Mouse (Mus musculus): ENCODE results near the gene Dot1l. TPM values are rescaled to one million over a fixed set of nuclear protein-coding genes. Genes with fewer than 3 reads are reported as not detected.
A peak's percentile ranks its signal among the peaks of the same experiment; 100 is the strongest.

Dot1l gene
- total and polyA plus RNA-seq, 2 experiments from 2014 or later, result 13.4 to 34.4 TPM

GRCm38 (mm10) chr10:80839848-80840247, 84.8 kb downstream of the Dot1l start:
- Histone ChIP-seq H3K27ac (ENCODE audit: low read depth, low read length) (no peak overlapping the region), H3K36me3 (ENCODE audit: insufficient read depth, low read length) (peaks cover 3% of the 10 kb centered on the region; the same call in 1 of the 2 replicates), H3K27me3 (ENCODE audit: insufficient read depth, low read length) (no peaks in the 10 kb centered on the region; the same call in 1 of the 2 replicates), H3K4me2 (ENCODE audit: low read depth, low read length, poor library complexity, severe bottlenecking) (no peak overlapping the region), H3K4me1 (ENCODE audit: insufficient read depth, low read length) (no peaks in the 10 kb centered on the region), H3K9ac (replicated peaks; ENCODE audit: low read length, poor library complexity, severe bottlenecking) (no peak overlapping the region), H3K9me3 (ENCODE audit: low read length) (no peaks in the 10 kb centered on the region), H3K4me3 (ENCODE audit: low read depth, low read length) (no peak overlapping the region)
- ATAC-seq (ENCODE audit: low FRiP score) (no peak), DNase-seq (ENCODE audit: low spot score) (no peak)
- TF ChIP-seq CTCF (IDR thresholded peaks at IDR 0.05), result no peak
- WGBS, result 56% methylated on average over 6 of the region's 6 CpGs

GRCm38 (mm10) chr10:80841685-80842084, 86.7 kb downstream of the Dot1l start:
- Histone ChIP-seq H3K9me3 (ENCODE audit: low read length) (no peaks in the 10 kb centered on the region), H3K9ac (replicated peaks; ENCODE audit: low read length, poor library complexity, severe bottlenecking) (no peak overlapping the region), H3K4me1 (ENCODE audit: insufficient read depth, low read length) (no peaks in the 10 kb centered on the region), H3K27ac (ENCODE audit: low read depth, low read length) (no peak overlapping the region), H3K4me3 (ENCODE audit: low read depth, low read length) (no peak overlapping the region), H3K36me3 (ENCODE audit: insufficient read depth, low read length) (no peaks in the 10 kb centered on the region), H3K4me2 (ENCODE audit: low read depth, low read length, poor library complexity, severe bottlenecking) (no peak overlapping the region), H3K27me3 (ENCODE audit: insufficient read depth, low read length) (peaks cover 7% of the 10 kb centered on the region; the same call in 1 of the 2 replicates)
- DNase-seq (ENCODE audit: low spot score) (no peak), ATAC-seq (ENCODE audit: low FRiP score) (no peak)
- WGBS, result 80% methylated on average over 2 of the region's 2 CpGs
- TF ChIP-seq CTCF (IDR thresholded peaks at IDR 0.05), result no peak

GRCm38 (mm10) chr10:80842334-80842733, 87.3 kb downstream of the Dot1l start:
- 84% methylated on average over 15 of the region's 15 CpGs for WGBS
- ATAC-seq (ENCODE audit: low FRiP score), result no peak
- H3K27ac ChIP-seq (ENCODE audit: low read depth, low read length), result no peak overlapping the region
- H3K27me3 ChIP-seq (ENCODE audit: insufficient read depth, low read length), result peaks cover 7% of the 10 kb centered on the region; the same call in 1 of the 2 replicates
- H3K4me3 ChIP-seq (ENCODE audit: low read depth, low read length), result no peak overlapping the region
- DNase-seq (ENCODE audit: low spot score), result no peak
- H3K9ac ChIP-seq (replicated peaks; ENCODE audit: low read length, poor library complexity, severe bottlenecking), result no peak overlapping the region
- H3K36me3 ChIP-seq (ENCODE audit: insufficient read depth, low read length), result no peaks in the 10 kb centered on the region
- no peak overlapping the region for H3K4me2 ChIP-seq (ENCODE audit: low read depth, low read length, poor library complexity, severe bottlenecking)
- no peaks in the 10 kb centered on the region for H3K4me1 ChIP-seq (ENCODE audit: insufficient read depth, low read length)
- TF ChIP-seq CTCF (IDR thresholded peaks at IDR 0.05), result no peak
- no peaks in the 10 kb centered on the region for H3K9me3 ChIP-seq (ENCODE audit: low read length)

GRCm38 (mm10) chr10:80843087-80843930, 88.3 kb downstream of the Dot1l start:
- ATAC-seq (ENCODE audit: low FRiP score) (peak; percentile 45), DNase-seq (ENCODE audit: low spot score) (no peak)
- H3K27ac ChIP-seq (ENCODE audit: low read depth, low read length), result no peak overlapping the region
- WGBS, result 6% methylated on average over 31 of the region's 32 CpGs
- no peaks in the 10 kb centered on the region for H3K4me1 ChIP-seq (ENCODE audit: insufficient read depth, low read length)
- H3K27me3 ChIP-seq (ENCODE audit: insufficient read depth, low read length), result peaks cover 7% of the 10 kb centered on the region; the same call in 1 of the 2 replicates
- H3K9me3 ChIP-seq (ENCODE audit: low read length), result no peaks in the 10 kb centered on the region
- H3K4me3 ChIP-seq (ENCODE audit: low read depth, low read length), result peak overlapping the region; percentile 70
- peak overlapping the region; percentile 86 for H3K4me2 ChIP-seq (ENCODE audit: low read depth, low read length, poor library complexity, severe bottlenecking)
- no peak for TF ChIP-seq CTCF (IDR thresholded peaks at IDR 0.05)
- H3K9ac ChIP-seq (replicated peaks; ENCODE audit: low read length, poor library complexity, severe bottlenecking), result peak overlapping the region; percentile 86
- no peaks in the 10 kb centered on the region for H3K36me3 ChIP-seq (ENCODE audit: insufficient read depth, low read length)

- Histone ChIP-seq H3K27ac (ENCODE audit: low read depth, low read length) (no peak within 1 kb of the TSS), H3K9me3 (ENCODE audit: low read length) (no peaks in the 10 kb centered on the region), H3K4me2 (ENCODE audit: low read depth, low read length, poor library complexity, severe bottlenecking) (peak within 1 kb of the TSS; percentile 86), H3K9ac (replicated peaks; ENCODE audit: low read length, poor library complexity, severe bottlenecking) (peak within 1 kb of the TSS; percentile 86), H3K4me1 (ENCODE audit: insufficient read depth, low read length) (no peaks in the 10 kb centered on the region), H3K27me3 (ENCODE audit: insufficient read depth, low read length) (peaks cover 7% of the 10 kb centered on the region; the same call in 1 of the 2 replicates), H3K36me3 (ENCODE audit: insufficient read depth, low read length) (no peaks in the 10 kb centered on the region), H3K4me3 (ENCODE audit: low read depth, low read length) (peak within 1 kb of the TSS; percentile 70)
- no peak for TF ChIP-seq CTCF (IDR thresholded peaks at IDR 0.05)
- ATAC-seq (ENCODE audit: low FRiP score) (peak; percentile 63), DNase-seq (ENCODE audit: low spot score) (peak; percentile 68)
- 4% methylated on average over 40 of the region's 51 CpGs for WGBS
Measured at GRCm38 (mm10) chr10:80843931-80844547, 89.0 kb downstream of the Dot1l start, which contains the start of gene Lingo3. Gene Lingo3, minus strand, starts transcription at chr10:80844039.

MicroRNA genes within 50 kb of the gene (microRNA counts, 519-probe panel; counts per million panel counts)
- microRNA mmu-miR-1982, result 528 counts per million, percentile 58 among the panel's probes with 10 or more counts

Small RNA genes within 50 kb of the gene (microRNA-seq; reads per million reads assigned to microRNA genes)
- 7.4 reads per million, percentile 15 among the genes with 10 or more reads in this experiment for gene Mir1982 (ENCODE audit: borderline number of aligned reads)

Other genes starting within 250 kb of the Dot1l start
- 0.71 and 0.93 TPM in 2 replicates for gene Atp8b3, start 216.1 kb upstream of the Dot1l start, total RNA-seq (2014; rRNA removed)
- gene Atp8b3, start 216.1 kb upstream of the Dot1l start, polyA plus RNA-seq (2015; fragmentation: Nextera tagmentation; extraction: Ambion mirVana), result 0.90 and 1.1 TPM in 2 replicates
- gene Rexo1, start 193.6 kb upstream of the Dot1l start, total RNA-seq (2014; rRNA removed), result 34.2 and 52.6 TPM in 2 replicates
- 26.1 and 29.8 TPM in 2 replicates for gene Rexo1, start 193.6 kb upstream of the Dot1l start, polyA plus RNA-seq (2015; fragmentation: Nextera tagmentation; extraction: Ambion mirVana)
- 13.7 and 18.1 TPM in 2 replicates for gene Klf16, start 177.9 kb upstream of the Dot1l start, total RNA-seq (2014; rRNA removed)
- 7.7 and 8.3 TPM in 2 replicates for gene Klf16, start 177.9 kb upstream of the Dot1l start, polyA plus RNA-seq (2015; fragmentation: Nextera tagmentation; extraction: Ambion mirVana)
- 264 and 275 TPM in 2 replicates for gene Abhd17a, start 164.9 kb upstream of the Dot1l start, total RNA-seq (2014; rRNA removed)
- gene Abhd17a, start 164.9 kb upstream of the Dot1l start, polyA plus RNA-seq (2015; fragmentation: Nextera tagmentation; extraction: Ambion mirVana), result 152 and 157 TPM in 2 replicates
- 27.8 and 32.4 TPM in 2 replicates for gene Scamp4, start 152.3 kb upstream of the Dot1l start, total RNA-seq (2014; rRNA removed)
- gene Scamp4, start 152.3 kb upstream of the Dot1l start, polyA plus RNA-seq (2015; fragmentation: Nextera tagmentation; extraction: Ambion mirVana), result 73.1 and 76.9 TPM in 2 replicates
- 4.0 and 6.2 TPM in 2 replicates for gene Adat3, start 152.3 kb upstream of the Dot1l start, total RNA-seq (2014; rRNA removed)
- gene Adat3, start 152.3 kb upstream of the Dot1l start, polyA plus RNA-seq (2015; fragmentation: Nextera tagmentation; extraction: Ambion mirVana), result 4.6 and 4.9 TPM in 2 replicates
- gene Gm49322, start 149.2 kb upstream of the Dot1l start, total RNA-seq (2014; rRNA removed), result 2.0 and 2.7 TPM in 2 replicates
- gene Gm49322, start 149.2 kb upstream of the Dot1l start, polyA plus RNA-seq (2015; fragmentation: Nextera tagmentation; extraction: Ambion mirVana), result 1.7 and 1.8 TPM in 2 replicates
- 124 and 146 TPM in 2 replicates for gene Csnk1g2, start 132.4 kb upstream of the Dot1l start, total RNA-seq (2014; rRNA removed)
- 90.5 and 93.3 TPM in 2 replicates for gene Csnk1g2, start 132.4 kb upstream of the Dot1l start, polyA plus RNA-seq (2015; fragmentation: Nextera tagmentation; extraction: Ambion mirVana)
- 168 and 215 TPM in 2 replicates for gene Btbd2, start 98.1 kb upstream of the Dot1l start, total RNA-seq (2014; rRNA removed)
- gene Btbd2, start 98.1 kb upstream of the Dot1l start, polyA plus RNA-seq (2015; fragmentation: Nextera tagmentation; extraction: Ambion mirVana), result 71.6 and 80.4 TPM in 2 replicates
- 74.6 and 74.7 TPM in 2 replicates for gene Mknk2, start 77.1 kb upstream of the Dot1l start, total RNA-seq (2014; rRNA removed)
- gene Mknk2, start 77.1 kb upstream of the Dot1l start, polyA plus RNA-seq (2015; fragmentation: Nextera tagmentation; extraction: Ambion mirVana), result 35.3 and 36.0 TPM in 2 replicates
- gene Mob3a, start 53.2 kb upstream of the Dot1l start, total RNA-seq (2014; rRNA removed), result 66.6 and 75.1 TPM in 2 replicates
- 44.9 and 48.5 TPM in 2 replicates for gene Mob3a, start 53.2 kb upstream of the Dot1l start, polyA plus RNA-seq (2015; fragmentation: Nextera tagmentation; extraction: Ambion mirVana)
- 26.3 and 48.0 TPM in 2 replicates for gene Izumo4, start 53.0 kb upstream of the Dot1l start, total RNA-seq (2014; rRNA removed)
- 44.0 and 47.4 TPM in 2 replicates for gene Izumo4, start 53.0 kb upstream of the Dot1l start, polyA plus RNA-seq (2015; fragmentation: Nextera tagmentation; extraction: Ambion mirVana)
- 182 and 183 TPM in 2 replicates for gene Ap3d1, start 12.9 kb upstream of the Dot1l start, total RNA-seq (2014; rRNA removed)
- gene Ap3d1, start 12.9 kb upstream of the Dot1l start, polyA plus RNA-seq (2015; fragmentation: Nextera tagmentation; extraction: Ambion mirVana), result 95.4 and 105 TPM in 2 replicates
- gene Sf3a2, start 43.0 kb downstream of the Dot1l start, total RNA-seq (2014; rRNA removed), result 18.3 and 34.2 TPM in 2 replicates
- gene Sf3a2, start 43.0 kb downstream of the Dot1l start, polyA plus RNA-seq (2015; fragmentation: Nextera tagmentation; extraction: Ambion mirVana), result 61.5 and 64.3 TPM in 2 replicates
- 68.0 and 88.1 TPM in 2 replicates for gene Plekhj1, start 43.4 kb downstream of the Dot1l start, total RNA-seq (2014; rRNA removed)
- 94.1 and 103 TPM in 2 replicates for gene Plekhj1, start 43.4 kb downstream of the Dot1l start, polyA plus RNA-seq (2015; fragmentation: Nextera tagmentation; extraction: Ambion mirVana)
- gene Amh, start 50.0 kb downstream of the Dot1l start, total RNA-seq (2014; rRNA removed), result 0.82 and 2.9 TPM in 2 replicates
- gene Amh, start 50.0 kb downstream of the Dot1l start, polyA plus RNA-seq (2015; fragmentation: Nextera tagmentation; extraction: Ambion mirVana), result not detected in 2 replicates
- gene Jsrp1, start 58.3 kb downstream of the Dot1l start, total RNA-seq (2014; rRNA removed), result not detected in 2 replicates
- 0.83 and 1.1 TPM in 2 replicates for gene Jsrp1, start 58.3 kb downstream of the Dot1l start, polyA plus RNA-seq (2015; fragmentation: Nextera tagmentation; extraction: Ambion mirVana)
- 863 and 928 TPM in 2 replicates for gene Oaz1, start 71.5 kb downstream of the Dot1l start, total RNA-seq (2014; rRNA removed)
- gene Oaz1, start 71.5 kb downstream of the Dot1l start, polyA plus RNA-seq (2015; fragmentation: Nextera tagmentation; extraction: Ambion mirVana), result 1,039 and 1,193 TPM in 2 replicates
- 39.3 and 61.0 TPM in 2 replicates for gene Lingo3, start 88.8 kb downstream of the Dot1l start, total RNA-seq (2014; rRNA removed)
- gene Lingo3, start 88.8 kb downstream of the Dot1l start, polyA plus RNA-seq (2015; fragmentation: Nextera tagmentation; extraction: Ambion mirVana), result 24.4 and 26.8 TPM in 2 replicates
- 136 and 249 TPM in 2 replicates for gene Lsm7, start 100.0 kb downstream of the Dot1l start, total RNA-seq (2014; rRNA removed)
- gene Lsm7, start 100.0 kb downstream of the Dot1l start, polyA plus RNA-seq (2015; fragmentation: Nextera tagmentation; extraction: Ambion mirVana), result 292 and 299 TPM in 2 replicates
- 116 and 132 TPM in 2 replicates for gene Sppl2b, start 100.1 kb downstream of the Dot1l start, total RNA-seq (2014; rRNA removed)
- gene Sppl2b, start 100.1 kb downstream of the Dot1l start, polyA plus RNA-seq (2015; fragmentation: Nextera tagmentation; extraction: Ambion mirVana), result 78.6 and 86.2 TPM in 2 replicates
- gene Tmprss9, start 116.6 kb downstream of the Dot1l start, total RNA-seq (2014; rRNA removed), result 0.09 and 0.11 TPM in 2 replicates
- gene Tmprss9, start 116.6 kb downstream of the Dot1l start, polyA plus RNA-seq (2015; fragmentation: Nextera tagmentation; extraction: Ambion mirVana), result 0.27 and 0.31 TPM in 2 replicates
- 153 and 267 TPM in 2 replicates for gene Timm13, start 145.8 kb downstream of the Dot1l start, total RNA-seq (2014; rRNA removed)
- gene Timm13, start 145.8 kb downstream of the Dot1l start, polyA plus RNA-seq (2015; fragmentation: Nextera tagmentation; extraction: Ambion mirVana), result 362 and 384 TPM in 2 replicates
- gene Lmnb2, start 163.0 kb downstream of the Dot1l start, total RNA-seq (2014; rRNA removed), result 40.2 and 47.3 TPM in 2 replicates
- gene Lmnb2, start 163.0 kb downstream of the Dot1l start, polyA plus RNA-seq (2015; fragmentation: Nextera tagmentation; extraction: Ambion mirVana), result 22.6 and 22.7 TPM in 2 replicates
- gene Gadd45b, start 174.9 kb downstream of the Dot1l start, total RNA-seq (2014; rRNA removed), result 3.5 and 7.3 TPM in 2 replicates
- gene Gadd45b, start 174.9 kb downstream of the Dot1l start, polyA plus RNA-seq (2015; fragmentation: Nextera tagmentation; extraction: Ambion mirVana), result 5.0 and 6.4 TPM in 2 replicates

Measured in midbrain, postnatal 0 days (tissue).